Mouse (Mus musculus) midbrain, embryonic 11.5 days (tissue): ENCODE measurements around the gene Cnnm1. TPM values are rescaled to one million over a fixed set of nuclear protein-coding genes. Genes with fewer than 3 reads are reported as not detected.
A peak's percentile ranks its signal among the peaks of the same experiment; 100 is the strongest.

Experiments used
- ATAC-seq: fragments of 200-750 bp; cut with Nextera tagmentation; 2 replicates; pipeline ENCODE4 v1.8.0; 2017; ENCODE audit warnings: moderate TSS enrichment, moderate library complexity; ENCODE audit not compliant: low FRiP score
- DNase-seq: peaks from one replicate; pipeline ENCODE4 v3.0.0; 2015; ENCODE audit warnings: low spot score; ENCODE audit errors: missing footprints
- H3K27ac ChIP-seq: fragments of 300-500 bp; sonication (generic); 2 replicates; pipeline ENCODE4 v1.5.1; 2014; ENCODE audit warnings: low read depth, low read length
- H3K27me3 ChIP-seq: fragments of 300-500 bp; sonication (generic); 2 replicates; pipeline ENCODE4 v1.6.1; 2014; ENCODE audit warnings: mild to moderate bottlenecking, low read length, moderate library complexity, mixed read lengths; ENCODE audit not compliant: control insufficient read depth, insufficient read depth
- H3K36me3 ChIP-seq: fragments of 300-500 bp; sonication (generic); 2 replicates; pipeline ENCODE4 v1.6.1; 2014; ENCODE audit warnings: mild to moderate bottlenecking, low read length, moderate library complexity, mixed read lengths; ENCODE audit not compliant: control insufficient read depth, insufficient read depth
- H3K4me1 ChIP-seq: fragments of 300-500 bp; sonication (generic); 2 replicates; pipeline ENCODE4 v1.6.1; 2014; ENCODE audit warnings: low read length; ENCODE audit not compliant: control insufficient read depth, insufficient read depth
- H3K4me2 ChIP-seq: fragments of 300-500 bp; sonication (generic); 2 replicates; pipeline ENCODE4 v1.6.1; 2014; ENCODE audit warnings: mild to moderate bottlenecking, moderate library complexity
- H3K4me3 ChIP-seq: fragments of 300-500 bp; sonication (generic); 2 replicates; pipeline ENCODE4 v1.5.1; 2014; ENCODE audit warnings: low read depth, low read length
- H3K9ac ChIP-seq: fragments of 300-500 bp; sonication (generic); 2 replicates; pipeline ENCODE4 v1.6.1; 2014; ENCODE audit warnings: low read length
- H3K9me3 ChIP-seq: fragments of 300-500 bp; sonication (generic); 2 replicates; pipeline ENCODE4 v1.6.1; 2016; ENCODE audit warnings: low read length; ENCODE audit not compliant: control insufficient read depth
- WGBS: fragments of 180-500 bp; shearing (Covaris S2); extraction: QIAGEN DNeasy Blood & Tissue Kit; methylation state at CpG from one replicate; pipeline ENCODE4 v1.1.7; 2014; 5-methylcytosine and 5-hydroxymethylcytosine counted together
- polyA plus RNA-seq: library from polyadenylated mRNA; unstranded; fragments of >200 nt; fragmentation: Nextera tagmentation; extraction: Ambion mirVana; gene quantifications from 2 replicates; pipeline ENCODE4 v1.2.1, GENCODE M21; 2014

The Cnnm1 gene
- polyA plus RNA-seq, 1 experiment from 2014 or later: 0.26 TPM

- ATAC-seq: no peak
- no peaks in the 10 kb centered on the region for H3K27me3 ChIP-seq
- whole genome bisulfite sequencing: 80% methylated on average over 8 of the region's 8 CpGs
- no peak overlapping the region for H3K4me3 ChIP-seq
- H3K9me3 ChIP-seq: no peaks in the 10 kb centered on the region
- DNase-seq: no peak
- H3K4me1 ChIP-seq: peaks cover 11% of the 10 kb centered on the region; the same call in 1 of the 2 replicates
- no peaks in the 10 kb centered on the region for H3K36me3 ChIP-seq
- no peak overlapping the region for H3K27ac ChIP-seq
- H3K9ac ChIP-seq: no peak overlapping the region
- H3K4me2 ChIP-seq: no peak overlapping the region
Observed at GRCm38 (mm10) chr19:43528056-43528587, 87.9 kb downstream of the Cnnm1 start.

GRCm38 (mm10) chr19:43530197-43530770 is 90.0 kb downstream of the Cnnm1 start:
- ATAC-seq: peak; percentile 78
- H3K36me3 ChIP-seq: no peaks in the 10 kb centered on the region
- no peak overlapping the region for H3K9ac ChIP-seq
- no peaks in the 10 kb centered on the region for H3K4me1 ChIP-seq
- H3K27me3 ChIP-seq: no peaks in the 10 kb centered on the region
- peak; percentile 97 for DNase-seq
- no peaks in the 10 kb centered on the region for H3K9me3 ChIP-seq
- H3K27ac ChIP-seq: no peak overlapping the region
- 0 out of 2 replicates have a peak overlapping the region, but pooled peaks have one; percentile 9 for H3K4me3 ChIP-seq
- WGBS: 3% methylated on average over 13 of the region's 13 CpGs
- H3K4me2 ChIP-seq: peak overlapping the region; percentile 45

- WGBS: 37% methylated on average over 12 of the region's 12 CpGs
- no peak overlapping the region for H3K27ac ChIP-seq
- no peak overlapping the region for H3K4me2 ChIP-seq
- no peak overlapping the region for H3K4me3 ChIP-seq
- H3K4me1 ChIP-seq: no peaks in the 10 kb centered on the region
- DNase-seq (no peak), ATAC-seq (no peak)
- H3K9ac ChIP-seq: no peak overlapping the region
- no peaks in the 10 kb centered on the region for H3K27me3 ChIP-seq
- no peaks in the 10 kb centered on the region for H3K36me3 ChIP-seq
- no peaks in the 10 kb centered on the region for H3K9me3 ChIP-seq
Observed at GRCm38 (mm10) chr19:43530921-43531320, 90.7 kb downstream of the Cnnm1 start.

- ATAC-seq: no peak
- 89% methylated on average over 3 of the region's 3 CpGs for WGBS
Observed at GRCm38 (mm10) chr19:43535372-43535771, 95.1 kb downstream of the Cnnm1 start.

GRCm38 (mm10) chr19:43546337-43547117 is 106.3 kb downstream of the Cnnm1 start:
- H3K36me3 ChIP-seq: no peaks in the 10 kb centered on the region
- no peak overlapping the region for H3K9ac ChIP-seq
- peak overlapping the region; percentile 36 for H3K4me2 ChIP-seq
- peaks cover 11% of the 10 kb centered on the region for H3K4me1 ChIP-seq
- ATAC-seq: peak; percentile 42; the same call in 1 of the 2 replicates
- peaks cover 2% of the 10 kb centered on the region for H3K27me3 ChIP-seq
- no peaks in the 10 kb centered on the region for H3K9me3 ChIP-seq
- H3K27ac ChIP-seq: no peak overlapping the region
- WGBS: 6% methylated on average over 19 of the region's 19 CpGs
- peak; percentile 89 for DNase-seq
- H3K4me3 ChIP-seq: no peak overlapping the region

More at GRCm38 (mm10) chr19:43535372-43535771, 95.1 kb downstream of the Cnnm1 start:
- no peaks in the 10 kb centered on the region for H3K36me3 ChIP-seq
- no peaks in the 10 kb centered on the region for H3K4me1 ChIP-seq
- no peak overlapping the region for H3K27ac ChIP-seq
- H3K9me3 ChIP-seq: no peaks in the 10 kb centered on the region
- no peak overlapping the region for H3K9ac ChIP-seq
- no peak overlapping the region for H3K4me2 ChIP-seq
- H3K27me3 ChIP-seq: no peaks in the 10 kb centered on the region
- no peak for DNase-seq
- no peak overlapping the region for H3K4me3 ChIP-seq

Other genes with a start within 250 kb of the Cnnm1 start
- gene Hpse2, start 52.1 kb upstream of the Cnnm1 start, polyA plus RNA-seq: 0.04 TPM in 1 of 2 replicates, not detected in the other
- 46.6 and 47.0 TPM in 2 replicates for gene Got1, start 84.2 kb downstream of the Cnnm1 start, polyA plus RNA-seq
- 0.60 and 0.77 TPM in 2 replicates for gene Nkx2-3, start 171.9 kb downstream of the Cnnm1 start, polyA plus RNA-seq
- gene Slc25a28, start 234.4 kb downstream of the Cnnm1 start, polyA plus RNA-seq: 7.6 and 9.7 TPM in 2 replicates
- gene Entpd7, start 249.2 kb downstream of the Cnnm1 start, polyA plus RNA-seq: 12.2 and 12.7 TPM in 2 replicates